Mouse (Mus musculus) embryonic fibroblast, embryonic 13.5 days (primary cell): ENCODE data around the gene Anapc16.

ENCODE experiments used
- CTCF ChIP-seq: IDR thresholded peaks from 2 replicates; pipeline ENCODE4 v1.5.1; 2011; ENCODE audit warnings: mild to moderate bottlenecking, control low read depth, low read length, moderate library complexity, borderline replicate concordance; ENCODE audit not compliant: insufficient read depth
- POLR2A ChIP-seq: IDR thresholded peaks from 2 replicates; pipeline ENCODE4 v1.6.1; 2011; ENCODE audit warnings: low read depth, mild to moderate bottlenecking, control low read depth, low read length, moderate library complexity

GRCm38 (mm10) chr10:59953564-59954039 is 49.3 kb downstream of the Anapc16 start:
- TF ChIP-seq CTCF, result no peak
- TF ChIP-seq POLR2A, result no peak
